Mouse (Mus musculus) megakaryocyte, embryonic 14.5 days (primary cell): ENCODE data around the gene Zfp524. TPM values are rescaled to one million over a fixed set of nuclear protein-coding genes. Genes with fewer than 3 reads are reported as not detected.
A peak's percentile ranks its signal among the peaks of the same experiment; 100 is the strongest.
"Not testable (repeated sequence)": the region's sequence is repeated elsewhere in the genome, so short reads cannot be mapped to it uniquely, and the experiment has no call there.

ENCODE experiments used
- H3K27me3 ChIP-seq: replicated peaks from 2 replicates; pipeline ENCODE3; 2012; ENCODE audit warnings: inconsistent platforms
- H3K36me3 ChIP-seq: replicated peaks from 2 replicates; pipeline ENCODE3; 2012; ENCODE audit warnings: low read length, inconsistent platforms, mixed read lengths
- H3K4me1 ChIP-seq: 2 replicates; pipeline ENCODE4 v1.6.1; 2012; ENCODE audit warnings: inconsistent platforms
- H3K4me3 ChIP-seq: replicated peaks from 2 replicates; pipeline ENCODE3; 2012; ENCODE audit warnings: moderate library complexity, mild to moderate bottlenecking, inconsistent platforms
- H3K9me3 ChIP-seq: 2 replicates; pipeline ENCODE4 v1.6.1; 2012; ENCODE audit warnings: inconsistent platforms
- FLI1 ChIP-seq: IDR thresholded peaks from 2 replicates; pipeline ENCODE4 v1.6.1; 2012; ENCODE audit warnings: low read length, inconsistent platforms, mixed read lengths
- GATA1 ChIP-seq: IDR thresholded peaks from 3 replicates; pipeline ENCODE4 v1.6.1; 2012; ENCODE audit warnings: mixed read lengths, low read length, inconsistent platforms, borderline replicate concordance
- polyA plus RNA-seq: library from polyadenylated mRNA; stranded (reverse); fragments of >175 nt; gene quantifications from 2 replicates; pipeline ENCODE4 v1.2.3, GENCODE M21; 2012; ENCODE audit warnings: low replicate concordance; ENCODE audit not compliant: insufficient read depth

The Zfp524 gene
- polyA plus RNA-seq, 1 experiment: 68.6 TPM

DNA sequence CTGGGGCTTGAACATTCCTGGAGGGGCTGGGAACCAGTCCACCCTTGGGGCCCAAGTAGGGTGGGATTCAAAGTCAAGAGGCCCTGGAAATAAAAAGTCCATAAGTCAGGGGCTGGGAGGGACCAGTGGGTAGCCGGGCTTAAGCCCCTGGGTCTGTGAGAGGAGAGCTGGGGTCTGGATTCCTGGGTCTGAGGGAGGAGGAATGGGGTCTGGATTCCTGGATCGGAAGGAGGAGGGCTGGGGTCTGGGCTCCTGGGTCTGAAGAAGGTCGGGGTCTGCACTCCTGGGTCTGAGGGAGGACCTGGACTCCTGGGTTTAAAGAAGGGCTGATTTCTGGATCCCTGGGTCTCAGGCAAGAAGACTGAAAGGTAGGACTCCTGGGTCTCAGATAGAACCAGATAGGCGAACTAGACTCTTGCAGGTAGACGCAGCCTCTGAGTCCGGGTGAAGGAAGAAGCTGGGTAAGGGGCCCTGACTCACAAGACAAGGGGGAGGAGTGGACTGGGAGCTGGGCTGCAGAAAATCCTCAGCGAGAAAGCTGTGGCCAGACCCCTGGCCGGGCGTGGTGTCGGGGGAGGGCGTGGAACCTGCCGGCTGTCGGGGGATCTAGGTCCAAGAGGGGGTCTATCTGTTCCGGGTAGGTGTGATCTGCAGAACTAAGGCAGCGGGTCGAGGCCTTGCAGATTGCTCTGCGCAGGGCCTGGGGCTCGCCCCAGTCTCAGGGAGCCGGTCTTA, 18.8 kb upstream of the Zfp524 start:
- Histone ChIP-seq H3K9me3 (peaks cover 44% of the 10 kb centered on the region), H3K4me3 (peak overlapping the region; percentile 93), H3K4me1 (peaks cover 22% of the 10 kb centered on the region), H3K36me3 (peaks cover 26% of the 10 kb centered on the region), H3K27me3 (peaks cover 5% of the 10 kb centered on the region)
- no peak for TF ChIP-seq FLI1
- no peak for TF ChIP-seq GATA1

DNA sequence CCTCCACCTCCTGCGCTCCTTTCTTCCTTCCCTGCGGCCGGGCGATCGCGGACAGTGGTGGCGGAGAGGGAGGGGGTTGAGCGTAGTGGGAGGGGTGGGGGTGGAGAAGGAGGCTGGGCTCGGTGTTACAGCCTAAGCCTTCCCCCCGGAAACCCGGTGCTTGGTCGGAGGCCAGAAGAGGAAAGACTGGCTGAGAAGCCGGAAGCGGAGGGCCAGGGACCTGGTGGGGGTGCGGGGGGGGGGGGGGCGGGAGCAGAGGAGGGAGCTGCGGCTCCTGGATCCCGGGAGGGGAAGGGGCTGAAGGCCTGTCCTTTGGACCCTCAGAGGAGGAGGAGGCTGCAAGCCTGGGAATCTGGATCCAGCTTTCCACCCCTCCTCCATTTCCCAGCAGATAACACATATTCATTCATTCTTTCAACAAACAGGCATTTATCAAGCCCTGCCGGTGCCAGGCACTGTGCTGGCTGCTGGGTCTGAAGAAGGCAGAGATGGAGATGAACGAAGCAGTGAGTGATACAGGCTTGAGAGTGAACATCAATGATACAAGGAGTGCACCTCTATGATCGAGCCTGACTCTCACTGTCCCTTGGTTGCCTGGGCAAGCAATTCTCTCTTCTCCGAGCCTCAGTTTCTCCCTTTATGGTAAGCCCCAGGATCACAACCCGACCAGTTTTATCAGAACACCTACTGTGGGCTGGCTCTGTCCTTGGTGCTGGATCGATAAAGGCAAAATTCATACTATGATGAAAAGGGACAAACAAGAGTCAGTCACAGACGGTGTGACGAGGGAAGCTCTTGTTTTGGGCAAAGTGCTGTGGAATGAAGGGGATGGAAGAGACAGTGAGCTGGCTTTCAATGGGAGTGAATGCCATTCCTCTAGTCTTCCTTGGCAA, 18.0 kb upstream of the Zfp524 start, which contains the start of gene Zfp579:
Zfp579 (minus strand) TSS at position 156 of the 893 bp plus-strand sequence.
- peak within 1 kb of the TSS; percentile 93 for H3K4me3 ChIP-seq
- peaks cover 5% of the 10 kb centered on the region for H3K27me3 ChIP-seq
- peaks cover 22% of the 10 kb centered on the region for H3K4me1 ChIP-seq
- H3K9me3 ChIP-seq: peaks cover 35% of the 10 kb centered on the region
- TF ChIP-seq FLI1: no peak
- TF ChIP-seq GATA1: no peak
- H3K36me3 ChIP-seq: peaks cover 26% of the 10 kb centered on the region

DNA sequence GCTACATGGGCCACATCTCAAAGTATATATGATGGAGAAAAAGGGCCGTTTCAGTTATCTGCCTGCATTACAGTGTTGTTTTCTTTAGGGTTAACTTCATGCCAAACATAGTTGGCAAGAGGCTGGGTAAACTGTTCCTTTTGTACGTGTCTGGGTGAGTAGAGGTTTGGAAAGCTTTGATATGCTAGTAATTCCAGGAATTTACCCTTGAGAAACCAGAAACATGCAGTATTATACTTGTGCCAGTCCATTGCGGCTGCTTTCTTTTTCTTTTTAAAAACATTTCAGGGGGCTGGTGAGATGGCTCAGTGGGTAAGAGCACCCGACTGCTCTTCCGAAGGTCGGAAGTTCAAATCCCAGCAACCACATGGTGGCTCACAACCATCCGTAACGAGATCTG, 17.3 kb upstream of the Zfp524 start:
- Histone ChIP-seq H3K4me3 (peak overlapping the region; percentile 93), H3K36me3 (peaks cover 26% of the 10 kb centered on the region), H3K4me1 (peaks cover 22% of the 10 kb centered on the region), H3K27me3 (peaks cover 5% of the 10 kb centered on the region), H3K9me3 (peaks cover 30% of the 10 kb centered on the region)
- TF ChIP-seq FLI1: no peak

DNA sequence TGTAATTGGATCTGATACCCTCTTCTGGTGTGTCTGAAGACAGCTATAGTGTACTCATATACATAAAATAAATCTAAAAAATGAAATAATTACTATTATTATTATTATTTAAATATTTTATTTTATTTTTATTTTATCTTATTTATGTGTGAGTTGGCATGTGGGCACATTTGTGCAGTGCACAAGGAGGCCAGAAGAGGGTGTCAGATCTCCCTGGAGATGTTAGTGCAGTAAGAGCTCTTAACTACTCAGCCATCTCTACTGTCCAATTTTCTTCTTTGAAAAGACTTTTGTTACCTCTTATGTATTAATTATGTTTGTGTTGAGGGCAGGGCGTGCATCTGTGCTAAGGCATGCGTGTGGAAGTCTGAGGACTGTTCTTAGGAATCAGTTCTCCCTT, 14.3 kb upstream of the Zfp524 start:
- Histone ChIP-seq H3K9me3 (peaks cover 24% of the 10 kb centered on the region), H3K4me3 (no peak overlapping the region), H3K27me3 (no peaks in the 10 kb centered on the region), H3K4me1 (peaks cover 20% of the 10 kb centered on the region), H3K36me3 (no peaks in the 10 kb centered on the region)
- TF ChIP-seq FLI1 (no peak), GATA1 (no peak)

DNA sequence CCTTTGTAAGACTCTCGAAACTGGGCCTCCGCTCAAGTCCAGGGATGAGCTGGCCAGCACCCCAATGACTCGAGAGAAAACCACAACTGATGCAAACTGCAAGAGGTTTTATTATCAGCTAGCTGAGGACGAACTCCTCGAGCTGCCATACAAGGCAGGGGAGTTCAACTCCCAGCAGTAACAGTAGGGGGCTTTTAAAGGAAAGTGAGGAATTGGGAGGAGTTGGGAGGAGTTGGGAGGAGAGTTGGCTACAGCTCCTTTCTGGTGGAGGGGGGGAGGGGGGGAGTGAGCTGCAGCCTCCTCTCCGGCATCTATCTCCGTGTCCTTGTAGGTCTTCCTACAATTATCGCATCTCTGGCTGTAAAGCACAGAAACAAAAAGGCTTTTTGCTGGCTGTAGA, 11.3 kb upstream of the Zfp524 start:
- not testable (repeated sequence) for H3K27me3 ChIP-seq, H3K4me3 ChIP-seq
- H3K36me3 ChIP-seq: peaks cover 19% of the 10 kb centered on the region

DNA sequence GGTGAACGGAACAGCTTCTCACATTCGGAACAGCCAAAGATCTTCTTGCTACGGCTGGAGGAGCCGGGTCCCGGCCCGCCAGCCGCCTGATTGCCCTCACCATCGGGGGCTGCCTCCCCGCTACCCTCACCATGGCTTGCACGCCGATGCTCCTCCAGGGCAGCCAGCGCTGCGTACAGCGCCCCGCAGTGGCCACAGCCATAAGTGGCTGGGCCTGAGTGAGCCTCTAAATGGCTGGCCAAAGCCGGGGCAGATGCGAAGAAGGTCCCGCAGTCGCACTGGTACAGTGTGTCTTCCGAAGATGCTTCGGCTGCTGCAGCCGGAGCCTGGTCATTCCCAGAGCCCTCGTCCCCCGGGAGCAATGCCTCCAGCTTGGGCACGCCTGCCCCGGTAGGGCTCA, 6.0 kb upstream of the Zfp524 start:
- Histone ChIP-seq H3K4me1 (peaks cover 21% of the 10 kb centered on the region), H3K4me3 (no peak overlapping the region), H3K36me3 (peaks cover 73% of the 10 kb centered on the region), H3K9me3 (peaks cover 9% of the 10 kb centered on the region), H3K27me3 (no peaks in the 10 kb centered on the region)
- no peak for TF ChIP-seq GATA1
- TF ChIP-seq FLI1: no peak

More for the DNA sequence above, 11.3 kb upstream of the Zfp524 start:
- peaks cover 23% of the 10 kb centered on the region for H3K9me3 ChIP-seq
- not testable (repeated sequence) for H3K4me1 ChIP-seq

DNA sequence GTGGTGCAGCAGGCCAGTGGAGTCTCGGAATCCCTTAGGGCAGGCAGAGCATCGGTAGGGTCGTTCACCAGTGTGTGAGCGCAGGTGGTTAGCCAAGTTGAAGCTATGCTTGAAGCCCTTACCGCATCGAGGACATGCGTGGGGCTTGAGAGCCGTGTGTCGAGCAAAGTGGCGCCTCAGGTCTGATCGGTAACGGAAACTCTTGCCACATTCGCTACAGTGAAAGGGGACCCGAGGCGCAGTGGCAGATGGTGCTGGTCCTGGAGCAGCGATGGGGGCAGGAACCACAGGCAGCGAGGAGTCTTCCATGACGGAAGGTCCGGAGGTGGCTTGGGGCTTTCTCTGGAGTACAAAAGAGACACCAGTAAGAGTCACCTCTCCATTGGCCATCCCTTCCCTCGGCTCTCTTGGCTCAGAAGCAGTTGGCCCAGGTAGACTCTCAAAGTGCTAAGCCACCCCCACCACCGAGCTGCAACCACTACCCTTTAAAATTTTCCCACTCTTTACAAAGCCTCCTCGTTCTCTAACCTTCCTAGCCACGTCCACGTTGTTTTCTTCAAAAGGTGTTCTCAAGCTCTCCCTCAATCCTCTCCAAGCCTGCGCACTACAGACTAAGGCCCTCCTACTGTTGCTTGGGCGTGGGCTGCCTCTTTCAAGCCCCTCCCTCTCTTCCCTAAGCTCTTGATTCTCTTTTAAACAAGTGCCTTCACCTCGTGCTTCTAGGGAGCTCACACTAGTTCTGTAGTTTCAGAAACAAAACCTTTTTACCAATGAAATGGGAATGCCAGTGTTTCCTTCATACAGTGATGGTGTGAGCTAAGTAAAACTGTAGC, 1.3 kb upstream of the Zfp524 start:
- Histone ChIP-seq H3K4me3 (peak overlapping the region; percentile 77), H3K9me3 (0 out of 2 replicates have a peak, but pooled peaks cover 3% of the 10 kb centered on the region), H3K4me1 (peaks cover 33% of the 10 kb centered on the region), H3K36me3 (peaks cover 67% of the 10 kb centered on the region), H3K27me3 (no peaks in the 10 kb centered on the region)
- TF ChIP-seq FLI1 (no peak), GATA1 (no peak)

DNA sequence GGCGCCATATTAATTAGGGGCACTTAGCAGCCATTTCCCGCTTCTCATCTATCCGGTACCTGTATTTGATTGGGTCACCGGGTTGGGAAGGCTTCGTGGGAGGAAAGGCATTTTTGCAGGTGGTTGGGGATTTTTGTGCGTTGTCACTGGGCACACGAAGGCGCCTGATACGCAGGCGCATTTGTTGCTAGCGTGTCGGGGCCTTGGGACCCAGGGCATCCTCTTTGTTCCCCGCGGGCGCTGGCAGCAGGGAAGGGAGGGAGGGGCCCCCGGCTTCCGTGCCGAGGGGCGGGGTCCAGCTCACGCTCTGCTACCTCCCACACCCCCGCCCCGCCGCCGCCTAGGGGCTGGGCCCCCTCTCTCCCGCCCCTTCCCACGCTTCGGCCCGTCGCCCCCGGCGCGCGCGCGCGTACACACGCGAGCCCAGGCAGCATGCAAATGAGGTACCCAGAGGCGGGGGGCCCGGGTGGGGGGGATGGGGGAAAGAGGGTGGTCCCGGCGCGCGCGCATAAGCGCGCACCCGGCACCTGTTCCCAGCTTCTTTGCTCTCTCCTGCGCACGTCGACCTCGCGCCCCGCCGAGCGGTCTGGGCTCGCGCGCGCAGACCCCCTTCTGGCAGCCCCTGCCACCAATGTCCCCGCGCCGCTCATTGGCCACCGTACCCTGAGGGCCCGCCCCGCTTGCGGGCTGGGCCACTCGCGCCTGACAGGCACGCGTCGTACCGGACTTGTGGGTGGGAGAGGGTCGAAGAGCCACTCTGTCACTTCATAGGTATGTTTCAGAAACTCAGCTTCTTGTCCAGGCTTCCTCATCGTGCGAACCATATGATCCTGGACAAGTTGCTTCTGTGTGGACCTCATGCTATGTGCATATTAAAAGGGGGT, 1.1 kb downstream of the Zfp524 start, which contains the start of gene Gm44973:
Gm44973 (plus strand) TSS at position 379 of the 884 bp plus-strand sequence.
- TF ChIP-seq FLI1 (no peak), GATA1 (peak; percentile 54; the same call in 1 of the 3 replicates)
- no peaks in the 10 kb centered on the region for H3K27me3 ChIP-seq
- 0 out of 2 replicates have a peak, but pooled peaks cover 3% of the 10 kb centered on the region for H3K9me3 ChIP-seq
- peaks cover 51% of the 10 kb centered on the region for H3K4me1 ChIP-seq
- peak within 1 kb of the TSS; percentile 94 for H3K4me3 ChIP-seq
- peaks cover 48% of the 10 kb centered on the region for H3K36me3 ChIP-seq

DNA sequence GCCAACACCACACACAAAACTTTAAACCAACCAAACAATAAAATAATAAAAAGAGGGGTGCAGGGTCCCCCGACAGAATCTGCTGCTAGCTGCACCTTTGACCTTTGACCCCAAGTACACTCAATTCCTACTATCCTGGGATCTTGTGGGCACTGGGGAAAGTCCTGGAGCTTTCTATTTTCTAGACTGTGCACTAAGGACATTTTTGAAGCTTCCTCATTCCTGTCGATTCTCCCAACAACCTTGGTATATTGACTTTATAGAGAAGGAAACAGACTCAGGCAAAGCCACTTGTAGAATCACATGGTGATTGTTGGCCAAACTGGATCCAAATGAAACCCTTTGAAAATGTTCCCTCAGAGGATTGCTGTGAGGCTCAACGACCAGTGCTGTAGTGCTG, 1.8 kb downstream of the Zfp524 start:
- Histone ChIP-seq H3K27me3 (no peaks in the 10 kb centered on the region), H3K9me3 (0 out of 2 replicates have a peak, but pooled peaks cover 3% of the 10 kb centered on the region), H3K36me3 (peaks cover 41% of the 10 kb centered on the region), H3K4me3 (peak overlapping the region; percentile 94), H3K4me1 (peaks cover 54% of the 10 kb centered on the region)
- TF ChIP-seq GATA1: no peak
- TF ChIP-seq FLI1: no peak
